Mouse (Mus musculus): ENCODE measurements around the gene Rad51c. TPM values are rescaled to one million over a fixed set of nuclear protein-coding genes. Genes with fewer than 3 reads are reported as not detected.
"Not testable (repeated sequence)": the region's sequence is repeated elsewhere in the genome, so short reads cannot be mapped to it uniquely, and the experiment has no call there.

Gene Rad51c
- total RNA-seq (2015; ENCODE audit: low replicate concordance) = 5.0 and 5.4 TPM in 2 replicates
- total RNA-seq (2017; ENCODE audit: low replicate concordance) = 13.2 and 14.8 TPM in 2 replicates

GRCm38 (mm10) chr11:87404876-87405275 lies at the start of gene Rad51c, which contains the start of gene Tex14:
TSS of gene Rad51c (minus strand) at chr11:87404954.
TSS of gene Tex14 (plus strand) at chr11:87405065.
- ATAC-seq (replicated peaks; ENCODE audit: low FRiP score, poor library complexity, severe bottlenecking) = no peak

GRCm38 (mm10) chr11:87454035-87454690 lies 49.4 kb upstream of the Rad51c start:
- no peak for ATAC-seq (replicated peaks; ENCODE audit: low FRiP score, poor library complexity, severe bottlenecking)

- ATAC-seq (replicated peaks; ENCODE audit: low FRiP score, poor library complexity, severe bottlenecking) = no peak
These were observed 48.7 kb upstream of the Rad51c start for GRCm38 (mm10) chr11:87453216-87454034.

GRCm38 (mm10) chr11:87452779-87453178 lies 48.0 kb upstream of the Rad51c start:
- ATAC-seq (replicated peaks; ENCODE audit: low FRiP score, poor library complexity, severe bottlenecking) = not testable (repeated sequence)

DNA sequence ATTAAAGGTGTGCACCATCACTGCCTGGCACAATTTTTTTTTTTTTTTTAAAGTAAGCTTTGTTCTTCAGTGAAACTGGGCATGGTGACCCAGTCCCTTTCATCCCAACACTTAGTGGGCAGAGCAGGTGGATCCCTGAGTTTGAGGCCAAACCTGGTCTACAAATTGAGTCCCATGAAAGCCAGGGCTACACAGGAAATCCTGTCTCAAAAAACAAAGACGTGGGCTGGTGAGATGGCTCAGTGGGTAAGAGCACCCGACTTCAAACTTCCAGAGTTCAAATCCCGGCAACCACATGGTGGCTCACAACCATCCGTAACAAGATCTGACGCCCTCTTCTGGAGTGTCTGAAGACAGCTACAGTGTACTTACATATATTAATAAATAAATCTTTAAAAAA lies 45.1 kb upstream of the Rad51c start:
- ATAC-seq (replicated peaks; ENCODE audit: low FRiP score, poor library complexity, severe bottlenecking) = not testable (repeated sequence)

DNA sequence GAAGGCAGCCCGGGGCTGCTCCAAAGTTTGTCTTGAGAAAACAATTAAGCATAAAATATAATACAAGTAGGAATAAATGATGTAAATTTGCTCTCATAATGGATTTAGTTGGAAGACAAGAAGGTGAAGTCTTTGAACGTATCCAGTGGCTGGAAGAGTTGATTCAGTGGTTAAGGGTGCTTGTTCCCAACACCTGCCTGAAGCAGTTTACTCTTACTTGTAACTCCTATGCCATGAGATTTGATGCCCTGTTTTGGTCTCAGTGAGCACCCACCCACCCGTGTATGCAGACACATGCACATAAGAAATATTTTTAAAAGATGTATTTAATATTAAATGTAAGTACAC lies 44.4 kb upstream of the Rad51c start:
- no peak for ATAC-seq (replicated peaks; ENCODE audit: low FRiP score, poor library complexity, severe bottlenecking)

GRCm38 (mm10) chr11:87448476-87449199 lies 43.9 kb upstream of the Rad51c start:
- ATAC-seq (replicated peaks; ENCODE audit: low FRiP score, poor library complexity, severe bottlenecking) = peak; percentile 76

DNA sequence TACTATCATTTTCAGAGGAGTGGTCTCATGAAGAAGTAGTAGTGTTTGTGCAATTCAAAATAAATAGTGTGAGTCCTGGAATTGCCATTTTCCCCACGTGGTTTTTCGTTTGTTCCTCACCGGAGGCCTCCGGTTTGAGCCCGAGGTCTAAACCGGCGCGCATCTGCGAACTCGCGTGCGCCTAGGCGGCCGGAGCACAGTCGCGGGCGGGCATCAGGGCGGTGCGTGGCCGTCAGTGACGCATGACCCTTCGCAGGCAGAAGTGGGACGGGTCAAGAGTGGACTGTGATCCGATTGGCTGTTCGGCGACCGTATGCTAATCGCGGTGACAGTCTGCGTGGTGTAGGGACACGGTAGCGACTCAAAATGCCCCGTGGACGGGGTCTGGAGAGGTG lies 43.3 kb upstream of the Rad51c start:
- ATAC-seq (replicated peaks; ENCODE audit: low FRiP score, poor library complexity, severe bottlenecking) = peak; percentile 98

- no peak for ATAC-seq (replicated peaks; ENCODE audit: low FRiP score, poor library complexity, severe bottlenecking)
These were observed 42.7 kb upstream of the Rad51c start for GRCm38 (mm10) chr11:87447429-87447828.

- ATAC-seq (replicated peaks; ENCODE audit: low FRiP score, poor library complexity, severe bottlenecking) = no peak
These were observed 41.4 kb upstream of the Rad51c start for GRCm38 (mm10) chr11:87446159-87446558.

DNA sequence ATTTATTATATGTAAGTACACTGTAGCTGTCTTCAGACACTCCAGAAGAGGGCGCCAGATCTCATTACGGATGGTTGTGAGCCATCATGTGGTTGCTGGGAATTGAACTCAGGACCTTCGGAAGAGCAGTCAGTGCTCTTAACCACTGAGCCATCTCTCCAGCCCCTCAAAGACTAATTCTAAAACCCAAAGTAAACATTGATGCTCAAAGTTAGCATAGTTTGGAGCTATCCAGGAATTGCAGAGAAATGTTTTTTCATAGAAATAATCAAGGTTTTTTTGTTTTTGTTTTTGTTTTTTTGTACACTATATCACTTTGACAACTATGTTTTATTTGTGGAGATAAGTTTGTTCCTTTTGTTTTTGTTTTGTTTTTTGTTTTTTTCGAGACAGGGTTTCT lies 40.8 kb upstream of the Rad51c start:
- not testable (repeated sequence) for ATAC-seq (replicated peaks; ENCODE audit: low FRiP score, poor library complexity, severe bottlenecking)

DNA sequence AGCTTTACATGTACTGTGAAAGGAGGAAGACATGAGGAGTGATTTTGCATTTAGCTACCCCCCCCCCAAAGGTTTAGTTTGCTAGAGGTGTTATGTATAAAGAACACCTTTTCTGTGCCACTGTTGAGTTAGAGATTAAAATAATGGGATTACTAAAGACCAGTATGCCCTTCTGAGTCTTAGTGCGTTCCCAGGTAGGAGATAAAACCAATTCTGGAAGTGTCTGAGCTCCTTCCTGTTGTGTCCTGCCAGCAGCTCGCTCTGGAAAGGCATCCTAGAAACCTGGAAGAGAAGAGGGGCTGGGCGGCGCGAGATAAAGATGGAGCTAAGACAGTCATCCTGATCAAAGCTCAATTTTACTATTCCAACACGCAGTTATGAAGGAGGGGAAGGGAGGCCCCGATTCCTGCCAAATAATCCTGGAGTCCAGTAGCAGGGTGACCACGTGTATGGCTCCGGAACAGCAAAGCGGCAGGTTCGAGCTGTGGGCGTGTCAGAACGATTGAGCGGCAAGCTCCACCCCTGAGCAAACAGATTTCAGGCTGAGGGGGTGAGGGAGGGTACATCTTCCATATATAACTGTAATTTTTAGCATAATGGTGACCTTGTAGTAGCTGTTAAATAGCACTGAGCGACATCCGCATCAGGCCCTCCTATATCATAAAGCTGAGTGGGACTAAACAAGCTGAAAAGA lies 40.1 kb upstream of the Rad51c start:
- no peak for ATAC-seq (replicated peaks; ENCODE audit: low FRiP score, poor library complexity, severe bottlenecking)

DNA sequence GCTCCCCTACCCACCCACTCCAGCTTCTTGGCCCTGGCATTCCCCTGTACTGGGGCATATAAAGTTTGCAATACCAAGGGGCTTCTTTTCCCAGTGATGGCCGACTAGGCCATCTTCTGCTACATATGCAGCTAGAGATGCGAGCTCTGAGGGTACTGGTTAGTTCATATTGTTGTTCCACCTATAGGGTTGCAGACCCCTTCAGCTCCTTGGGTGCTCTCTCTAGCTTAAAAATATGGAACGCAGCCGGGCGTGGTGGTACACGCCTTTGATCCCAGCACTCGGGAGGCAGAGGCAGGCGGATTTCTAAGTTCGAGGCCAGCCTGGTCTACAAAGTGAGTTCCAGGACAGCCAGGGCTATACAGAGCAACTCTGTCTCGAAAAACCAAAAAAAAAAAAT lies 39.3 kb upstream of the Rad51c start:
- ATAC-seq (replicated peaks; ENCODE audit: low FRiP score, poor library complexity, severe bottlenecking) = not testable (repeated sequence)

DNA sequence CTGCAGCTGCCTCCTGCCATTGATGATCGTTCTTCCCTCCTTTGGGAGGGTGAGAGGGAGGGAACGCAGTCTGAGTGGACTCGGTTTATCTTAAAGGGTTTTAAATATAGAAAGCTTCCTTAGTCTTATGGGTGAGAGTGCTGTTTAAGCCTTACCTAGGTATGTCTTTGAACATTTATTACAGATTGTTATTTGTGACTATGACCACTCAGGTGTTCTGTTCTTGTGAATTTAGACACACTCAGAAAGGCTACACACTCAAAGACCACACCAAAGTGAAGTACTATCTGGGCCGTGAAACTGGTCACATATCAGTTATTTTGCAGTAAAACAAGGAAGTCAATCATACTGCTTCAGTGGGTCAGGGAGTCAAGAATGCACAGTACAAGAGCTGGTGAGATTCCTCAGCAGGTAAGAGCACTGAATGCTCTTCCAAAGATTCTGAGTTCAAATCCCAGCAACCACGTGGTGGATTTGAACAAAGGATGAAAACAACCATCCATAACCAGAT lies 38.7 kb upstream of the Rad51c start:
- ATAC-seq (replicated peaks; ENCODE audit: low FRiP score, poor library complexity, severe bottlenecking) = peak; percentile 63

- ATAC-seq (replicated peaks; ENCODE audit: low FRiP score, poor library complexity, severe bottlenecking) = peak; percentile 99
These were observed 38.1 kb upstream of the Rad51c start for GRCm38 (mm10) chr11:87442643-87443372.

- ATAC-seq (replicated peaks; ENCODE audit: low FRiP score, poor library complexity, severe bottlenecking) = no peak
These were observed 35.2 kb upstream of the Rad51c start for GRCm38 (mm10) chr11:87439796-87440420.

DNA sequence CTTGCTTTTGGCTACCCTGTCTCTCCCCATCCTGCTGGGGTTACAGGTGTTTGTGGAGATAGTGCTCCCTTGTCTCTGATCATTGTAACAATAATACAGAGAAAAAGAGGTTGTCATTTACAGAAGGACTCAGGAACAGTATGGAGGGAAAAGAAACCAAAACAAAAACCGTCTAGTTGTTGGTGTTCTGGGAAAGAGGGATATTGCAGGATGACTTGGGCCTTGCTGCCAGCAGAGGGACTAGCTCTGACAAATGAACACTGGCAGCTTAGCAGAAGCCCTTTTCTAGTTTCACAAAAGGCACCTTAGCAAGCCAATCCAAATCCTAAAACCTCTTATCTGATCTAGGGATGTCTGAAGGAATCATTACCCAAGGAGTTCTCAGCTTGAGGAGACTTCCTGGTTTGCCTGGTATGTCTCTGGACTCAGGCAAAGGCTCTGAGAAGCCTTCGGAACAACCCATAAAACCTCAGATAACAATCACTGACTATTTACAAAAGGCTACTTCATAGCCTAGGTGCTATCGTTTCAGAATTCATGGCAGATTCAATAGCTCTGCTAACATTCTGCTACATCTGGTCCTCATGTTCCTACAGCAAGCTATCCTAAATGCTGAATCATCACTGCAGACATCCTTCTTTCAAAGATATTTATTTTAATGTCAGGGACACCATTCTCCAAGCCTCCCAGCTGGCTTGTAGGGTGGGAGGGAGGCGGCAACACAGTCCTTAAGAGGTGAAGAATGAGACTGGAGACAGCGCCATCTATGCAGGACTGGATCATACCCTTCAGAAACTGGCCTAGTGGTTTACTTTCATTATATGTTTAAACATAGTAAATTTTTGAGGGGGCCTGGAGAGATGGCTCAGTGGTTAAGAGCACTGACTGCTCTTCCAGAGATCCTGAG lies 31.8 kb upstream of the Rad51c start:
- ATAC-seq (replicated peaks; ENCODE audit: low FRiP score, poor library complexity, severe bottlenecking) = no peak

GRCm38 (mm10) chr11:87435107-87435506 lies 30.4 kb upstream of the Rad51c start:
- ATAC-seq (replicated peaks; ENCODE audit: low FRiP score, poor library complexity, severe bottlenecking) = not testable (repeated sequence)
